Mouse (Mus musculus) spleen, adult 2 months (tissue): ENCODE data around the gene Tspan31. TPM values are rescaled to one million over a fixed set of nuclear protein-coding genes. Genes with fewer than 3 reads are reported as not detected.

Source experiments
- DNase-seq, 2 experiments: peaks; one replicate each; pipeline versions ENCODE4 v3.0.0 to v3.0.0-alpha.2; 2012 to 2021; ENCODE audit warnings: low spot score in 2 of 2, low read depth in 1 of 2
- H3K27ac ChIP-seq: fragments of 200-500 bp; 2 replicates; pipeline ENCODE4 v1.5.1; 2012; ENCODE audit warnings: low read length, inconsistent platforms; ENCODE audit not compliant: insufficient read depth
- H3K27me3 ChIP-seq: fragments of 200-500 bp; 2 replicates; pipeline ENCODE4 v1.6.1; 2012; ENCODE audit warnings: mild to moderate bottlenecking, moderate library complexity, low read length, inconsistent platforms; ENCODE audit not compliant: control insufficient read depth, insufficient read depth
- H3K36me3 ChIP-seq: fragments of 200-500 bp; 2 replicates; pipeline ENCODE4 v1.6.1; 2012; ENCODE audit warnings: mild to moderate bottlenecking, low read length, inconsistent platforms; ENCODE audit not compliant: control insufficient read depth, insufficient read depth
- H3K4me1 ChIP-seq: fragments of 200-500 bp; 2 replicates; pipeline ENCODE4 v1.6.1; 2011; ENCODE audit warnings: inconsistent platforms; ENCODE audit not compliant: control insufficient read depth, insufficient read depth, insufficient read length
- H3K4me3 ChIP-seq: fragments of 200-500 bp; 2 replicates; pipeline ENCODE4 v1.5.1; 2011; ENCODE audit warnings: mild to moderate bottlenecking, inconsistent platforms; ENCODE audit not compliant: insufficient read depth, insufficient read length; ENCODE audit errors: extremely low read depth
- CTCF ChIP-seq: fragments of 200-500 bp; IDR thresholded peaks from 2 replicates; pipeline ENCODE4 v1.5.1; 2011; ENCODE audit warnings: mild to moderate bottlenecking, inconsistent platforms; ENCODE audit not compliant: insufficient read depth, insufficient read length, insufficient replicate concordance; ENCODE audit errors: extremely low read depth
- POLR2A ChIP-seq: fragments of 200-500 bp; IDR thresholded peaks from 2 replicates; pipeline ENCODE4 v1.6.1; 2011; ENCODE audit warnings: low read depth, low read length, inconsistent platforms
- WGBS: fragments of 180-500 bp; shearing (Covaris S2); methylation state at CpG from one replicate; pipeline ENCODE4 v1.1.7; 2018; 5-methylcytosine and 5-hydroxymethylcytosine counted together
- polyA plus RNA-seq: library from polyadenylated mRNA; depleted of rRNA; stranded (reverse); fragments of >200 nt; gene quantifications from 2 replicates; pipeline ENCODE4 v1.2.3, GENCODE M21; 2012

Tspan31 gene
- polyA plus RNA-seq, 1 experiment = 29.9 TPM

DNA sequence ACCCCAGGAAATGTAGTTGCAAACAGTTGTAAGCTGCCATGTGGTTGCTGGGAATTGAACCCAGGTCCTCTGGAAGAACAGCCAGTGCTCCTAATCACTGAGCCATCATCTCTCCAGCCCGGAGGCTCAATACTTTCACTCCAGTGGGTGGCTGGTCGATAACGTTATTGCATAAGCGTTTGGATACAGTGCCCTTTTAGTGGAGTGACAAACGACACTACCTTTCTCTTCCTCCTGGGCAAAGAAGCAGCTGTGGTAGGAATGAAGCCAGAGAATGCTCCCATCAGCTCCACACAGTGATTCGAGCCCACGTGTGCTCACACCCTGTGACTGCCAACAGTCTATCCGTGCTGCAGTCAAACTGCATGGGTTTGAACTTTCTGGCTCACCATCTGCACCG, 1.1 kb upstream of the Tspan31 start:
- DNase-seq = no peak
- no peak for TF ChIP-seq POLR2A
- TF ChIP-seq CTCF = no peak
- 76% methylated on average over 9 of the region's 9 CpGs for WGBS
- H3K4me1 ChIP-seq = peaks cover 4% of the 10 kb centered on the region; the same call in 1 of the 2 replicates
- H3K36me3 ChIP-seq = peaks cover 3% of the 10 kb centered on the region; the same call in 1 of the 2 replicates
- H3K4me3 ChIP-seq = no peak overlapping the region
- H3K27me3 ChIP-seq = no peaks in the 10 kb centered on the region
- H3K27ac ChIP-seq = no peak overlapping the region

DNA sequence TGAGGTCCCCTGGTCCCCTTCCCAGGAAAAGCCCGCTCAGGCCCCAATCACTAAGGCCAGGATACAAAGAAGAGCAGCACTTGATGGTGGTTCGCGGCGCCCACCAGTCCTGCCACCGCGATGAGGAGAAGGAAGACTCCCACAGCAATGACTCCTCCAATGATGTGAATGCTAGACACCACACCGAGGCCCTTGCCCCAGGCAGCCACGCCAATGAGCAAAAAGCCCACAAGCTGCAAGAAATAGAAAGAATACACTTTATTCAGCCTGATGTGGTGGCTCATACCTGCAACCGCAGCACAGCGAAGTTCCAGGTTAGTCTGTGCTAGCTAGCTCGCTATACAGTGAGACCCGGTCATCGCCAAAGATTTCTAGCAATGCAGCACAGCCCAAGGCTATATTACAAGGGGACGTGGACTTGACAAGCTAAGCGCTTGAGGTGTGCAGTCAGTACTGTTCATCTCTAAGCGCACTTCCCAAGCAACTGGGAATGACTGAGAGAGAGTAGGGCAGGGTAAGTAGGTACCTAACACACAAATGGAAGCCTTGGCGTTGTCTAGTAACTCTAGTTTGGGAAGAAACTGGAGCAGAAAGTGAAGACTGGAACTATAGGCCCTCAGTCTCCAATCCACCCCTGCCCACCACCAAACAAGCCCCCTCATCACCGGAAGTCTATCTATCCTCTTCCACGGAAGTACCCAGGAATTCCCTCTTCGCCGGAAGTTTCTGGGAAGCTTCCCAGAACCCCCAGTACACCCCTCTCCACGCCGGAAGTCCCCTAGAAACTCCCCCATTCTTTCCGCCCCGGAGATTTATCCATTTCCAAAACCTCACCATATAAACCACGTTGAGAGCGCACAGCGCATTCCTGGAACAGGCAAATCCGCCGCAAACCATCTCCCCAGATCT, 529 bp downstream of the Tspan31 start:
- H3K4me3 ChIP-seq = peak overlapping the region; percentile 60
- 12% methylated on average over 30 of the region's 30 CpGs for WGBS
- peaks cover 4% of the 10 kb centered on the region; the same call in 1 of the 2 replicates for H3K4me1 ChIP-seq
- TF ChIP-seq POLR2A (no peak), CTCF (no peak)
- no peak overlapping the region; the same call in 1 of the 2 replicates for H3K27ac ChIP-seq
- H3K36me3 ChIP-seq = peaks cover 8% of the 10 kb centered on the region
- H3K27me3 ChIP-seq = no peaks in the 10 kb centered on the region
- DNase-seq = no peak

DNA sequence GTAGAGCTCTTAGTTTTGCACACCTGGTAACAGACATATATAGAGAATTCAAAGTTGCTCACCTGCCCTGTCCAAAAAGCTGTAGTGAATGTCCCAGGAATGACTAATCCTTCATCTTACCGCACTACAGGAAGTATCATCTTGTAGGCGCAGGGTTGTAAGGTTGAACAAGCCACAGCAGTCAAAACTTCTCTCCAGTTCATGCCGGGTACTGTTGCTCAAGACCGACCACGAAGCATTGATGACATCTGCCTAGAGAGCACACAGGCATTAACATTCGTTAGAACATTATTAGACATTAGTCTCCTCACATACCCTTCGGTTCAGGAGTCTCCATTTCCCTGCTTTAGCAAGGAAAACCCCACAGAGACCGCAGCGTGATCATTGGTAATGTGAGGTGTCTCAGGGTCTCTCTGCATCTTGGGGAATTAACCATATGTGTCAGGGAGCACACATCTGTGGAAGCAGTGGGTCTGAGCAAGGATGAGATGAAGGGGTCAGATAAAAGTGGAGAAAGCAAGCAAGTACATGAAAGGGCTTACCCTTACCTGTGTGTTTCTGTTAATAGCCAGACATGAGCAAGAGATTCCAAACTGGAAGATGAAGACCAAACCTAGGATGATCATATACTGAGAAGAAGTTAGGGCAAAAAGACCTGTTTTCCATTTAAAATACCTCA, 1.6 kb downstream of the Tspan31 start:
- TF ChIP-seq POLR2A = no peak
- TF ChIP-seq CTCF = no peak
- H3K27ac ChIP-seq = no peak overlapping the region
- 62% methylated on average over 9 of the region's 9 CpGs for WGBS
- no peaks in the 10 kb centered on the region for H3K27me3 ChIP-seq
- H3K36me3 ChIP-seq = peaks cover 8% of the 10 kb centered on the region
- DNase-seq = no peak
- peaks cover 8% of the 10 kb centered on the region; the same call in 1 of the 2 replicates for H3K4me1 ChIP-seq
- no peak overlapping the region for H3K4me3 ChIP-seq

DNA sequence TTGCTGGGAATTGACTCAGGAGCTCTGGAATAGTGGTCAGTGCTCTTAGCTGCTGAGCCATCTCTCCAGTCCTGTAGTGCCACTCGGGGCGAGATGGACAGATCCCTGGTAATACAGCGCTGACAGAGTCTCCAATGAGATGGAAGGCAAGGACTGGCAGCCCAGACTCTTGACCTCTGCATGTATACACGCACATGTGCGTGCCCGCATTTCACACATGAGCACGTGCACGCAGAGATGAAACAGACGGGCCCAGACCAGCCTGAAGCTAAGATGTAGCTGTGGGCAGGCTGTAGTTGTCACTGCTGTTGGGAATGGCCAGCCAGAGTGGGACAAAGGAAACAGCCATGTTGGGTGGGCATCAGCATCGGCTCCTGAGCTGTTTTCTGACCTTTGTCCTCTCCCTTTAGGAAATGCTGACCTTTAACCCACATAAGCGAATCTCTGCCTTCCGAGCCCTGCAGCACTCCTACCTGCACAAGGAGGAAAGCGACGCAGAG, 3.5 kb downstream of the Tspan31 start:
- peaks cover 8% of the 10 kb centered on the region for H3K36me3 ChIP-seq
- no peak for TF ChIP-seq POLR2A
- no peak for TF ChIP-seq CTCF
- DNase-seq = no peak
- H3K4me1 ChIP-seq = peaks cover 8% of the 10 kb centered on the region; the same call in 1 of the 2 replicates
- WGBS = 95% methylated on average over 14 of the region's 14 CpGs
- H3K4me3 ChIP-seq = no peak overlapping the region
- H3K27me3 ChIP-seq = no peaks in the 10 kb centered on the region
- H3K27ac ChIP-seq = no peak overlapping the region

DNA sequence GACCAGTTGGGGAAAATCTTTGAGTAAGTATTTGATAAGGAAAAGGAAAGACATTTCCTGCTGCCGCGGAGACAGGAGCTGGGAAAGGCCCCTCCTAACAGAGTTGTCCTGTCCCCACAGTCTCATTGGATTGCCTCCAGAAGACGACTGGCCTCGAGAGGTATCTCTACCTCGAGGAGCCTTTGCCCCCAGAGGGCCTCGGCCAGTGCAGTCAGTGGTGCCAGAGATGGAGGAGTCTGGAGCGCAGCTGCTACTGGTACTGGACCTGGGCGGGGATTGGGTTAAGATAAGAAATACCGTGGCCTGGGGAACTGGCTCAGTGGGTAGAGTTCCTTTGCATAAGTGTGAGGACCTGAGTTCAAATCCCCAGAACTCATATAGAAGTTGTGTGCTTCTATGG, 4.1 kb downstream of the Tspan31 start:
- Histone ChIP-seq H3K36me3 (peaks cover 8% of the 10 kb centered on the region), H3K27me3 (no peaks in the 10 kb centered on the region), H3K27ac (no peak overlapping the region), H3K4me1 (peaks cover 8% of the 10 kb centered on the region; the same call in 1 of the 2 replicates), H3K4me3 (no peak overlapping the region)
- no peak for TF ChIP-seq POLR2A
- no peak for DNase-seq
- 85% methylated on average over 9 of the region's 9 CpGs for WGBS

DNA sequence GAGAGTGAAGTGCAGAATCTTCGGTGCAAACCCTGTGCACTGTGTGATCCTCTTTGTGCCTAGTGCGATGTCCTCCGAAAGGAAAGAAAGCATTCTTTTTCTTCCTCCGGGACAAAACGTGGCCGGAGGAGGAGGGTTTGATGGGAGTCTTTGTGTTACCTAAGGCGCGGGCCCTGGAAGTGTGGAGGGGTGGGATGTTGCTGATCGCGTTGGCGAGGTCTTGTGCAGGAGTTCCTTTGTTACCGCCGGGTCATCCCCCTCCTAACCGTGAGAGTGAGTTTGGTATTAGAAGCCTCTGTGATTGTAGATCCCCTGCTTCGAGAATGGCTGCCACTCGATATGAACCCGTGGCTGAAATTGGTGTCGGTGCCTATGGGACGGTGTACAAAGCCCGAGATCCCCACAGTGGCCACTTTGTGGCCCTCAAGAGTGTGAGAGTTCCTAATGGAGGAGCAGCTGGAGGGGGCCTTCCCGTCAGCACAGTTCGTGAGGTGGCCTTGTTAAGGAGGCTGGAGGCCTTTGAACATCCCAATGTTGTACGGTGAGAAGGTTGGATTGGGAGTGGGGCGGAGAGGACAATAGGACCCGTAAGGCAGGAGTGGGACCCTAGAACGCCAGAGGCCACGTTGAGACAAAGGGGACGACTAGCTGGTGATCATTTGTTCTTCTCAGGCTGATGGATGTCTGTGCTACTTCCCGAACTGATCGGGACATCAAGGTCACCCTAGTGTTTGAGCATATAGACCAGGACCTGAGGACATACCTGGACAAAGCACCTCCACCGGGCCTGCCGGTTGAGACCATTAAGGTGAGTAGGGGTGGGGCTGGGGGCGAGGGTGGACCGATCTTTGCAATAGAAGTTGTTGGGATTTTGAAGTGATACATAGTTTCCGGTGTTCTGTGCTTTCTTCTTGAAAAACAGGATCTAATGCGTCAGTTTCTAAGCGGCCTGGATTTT, 5.9 kb downstream of the Tspan31 start:
- peaks cover 6% of the 10 kb centered on the region for H3K27me3 ChIP-seq
- no peak for TF ChIP-seq CTCF
- no peak for TF ChIP-seq POLR2A
- H3K4me1 ChIP-seq = peaks cover 4% of the 10 kb centered on the region; the same call in 1 of the 2 replicates
- H3K4me3 ChIP-seq = peak overlapping the region; percentile 64
- peak overlapping the region; percentile 68 for H3K27ac ChIP-seq
- peaks cover 8% of the 10 kb centered on the region for H3K36me3 ChIP-seq
- WGBS = 9% methylated on average over 37 of the region's 37 CpGs
- DNase-seq = no peak
